Mouse (Mus musculus) mature B cell (primary cell): ENCODE results near the gene Hspb9.

Experiments used
- in situ Hi-C: fragments of 300-500 bp; cut with MboI; formaldehyde crosslinking; loops from 2 replicates; pipeline ENCODE4 v1.14.3; 2019

Gene Hspb9

GRCm38 (mm10) chr11:100730477-100731205, 17.0 kb downstream of the Hspb9 start:
- in situ Hi-C loops: no loop called here

- in situ Hi-C loops: no loop called here
Observed at GRCm38 (mm10) chr11:100735134-100735865, 21.6 kb downstream of the Hspb9 start.

- in situ Hi-C loops: no loop called here
Observed at GRCm38 (mm10) chr11:100735954-100736745, 22.5 kb downstream of the Hspb9 start.

- in situ Hi-C loops: no loop called here
Observed at GRCm38 (mm10) chr11:100736746-100737080, 23.1 kb downstream of the Hspb9 start.

- in situ Hi-C loops: no loop called here
Observed at GRCm38 (mm10) chr11:100737105-100737733, 23.6 kb downstream of the Hspb9 start.

- in situ Hi-C loops: no loop called here
Observed at GRCm38 (mm10) chr11:100738066-100738604, 24.5 kb downstream of the Hspb9 start, which contains the start of gene Rab5c. TSS of gene Rab5c (minus strand) at chr11:100738215.

- in situ Hi-C loops: no loop called here
Observed at GRCm38 (mm10) chr11:100738749-100739148, 25.1 kb downstream of the Hspb9 start.

GRCm38 (mm10) chr11:100741348-100741747, 27.7 kb downstream of the Hspb9 start:
- in situ Hi-C loops: no loop called here

GRCm38 (mm10) chr11:100745085-100745484, 31.4 kb downstream of the Hspb9 start:
- in situ Hi-C loops: no loop called here

GRCm38 (mm10) chr11:100746546-100746945, 32.9 kb downstream of the Hspb9 start:
- in situ Hi-C loops: no loop called here

GRCm38 (mm10) chr11:100747114-100747513, 33.5 kb downstream of the Hspb9 start:
- in situ Hi-C loops: no loop called here

- in situ Hi-C loops: no loop called here
Observed at GRCm38 (mm10) chr11:100748620-100749019, 35.0 kb downstream of the Hspb9 start.

GRCm38 (mm10) chr11:100749469-100749868, 35.8 kb downstream of the Hspb9 start:
- in situ Hi-C loops: no loop called here

GRCm38 (mm10) chr11:100750127-100750526, 36.5 kb downstream of the Hspb9 start:
- in situ Hi-C loops: no loop called here

GRCm38 (mm10) chr11:100752294-100752693, 38.6 kb downstream of the Hspb9 start:
- in situ Hi-C loops: no loop called here

GRCm38 (mm10) chr11:100754021-100754692, 40.5 kb downstream of the Hspb9 start:
- in situ Hi-C loops: no loop called here

- in situ Hi-C loops: no loop called here
Observed at GRCm38 (mm10) chr11:100754693-100755057, 41.0 kb downstream of the Hspb9 start.

GRCm38 (mm10) chr11:100756476-100756875, 42.8 kb downstream of the Hspb9 start:
- in situ Hi-C loops: no loop called here

GRCm38 (mm10) chr11:100757566-100757965, 43.9 kb downstream of the Hspb9 start:
- in situ Hi-C loops: no loop called here

GRCm38 (mm10) chr11:100758707-100759610, 45.3 kb downstream of the Hspb9 start:
- in situ Hi-C loops: no loop called here
